Mouse (Mus musculus): Measurements from ENCODE around the gene Gnai3.

GRCm38 (mm10) chr3:108174672-108175531, 29.0 kb upstream of the Gnai3 start:
- TF ChIP-seq SRF (IDR thresholded peaks at IDR 0.05; ENCODE audit: control insufficient read depth, insufficient read length, low read depth), result no peak
- TF ChIP-seq POLR2A (IDR thresholded peaks at IDR 0.05; ENCODE audit: insufficient read length, low read depth), result no peak
- TF ChIP-seq CEBPB (IDR thresholded peaks at IDR 0.05; ENCODE audit: insufficient read depth, poor library complexity, severe bottlenecking), result no peak
- TF ChIP-seq MAX (IDR thresholded peaks at IDR 0.05; ENCODE audit: low read depth), result no peak
- TF ChIP-seq USF1 (IDR thresholded peaks at IDR 0.05; ENCODE audit: low read depth), result no peak
- TF ChIP-seq POLR2AphosphoS2 (IDR thresholded peaks at IDR 0.05; ENCODE audit: insufficient read length, low read depth), result no peak
